Mouse (Mus musculus) kidney, adult 11 months (tissue): ENCODE measurements at regions not wholly inside any gene's neighbourhood (a gene's known extent, or its start where the extent isn't known, plus 50 kb on each side); places are given as distances from the start of the nearest gene placed in this dataset.

Experiments
- DNase-seq: peaks from one replicate; pipeline ENCODE4 v3.0.0; 2022

DNA sequence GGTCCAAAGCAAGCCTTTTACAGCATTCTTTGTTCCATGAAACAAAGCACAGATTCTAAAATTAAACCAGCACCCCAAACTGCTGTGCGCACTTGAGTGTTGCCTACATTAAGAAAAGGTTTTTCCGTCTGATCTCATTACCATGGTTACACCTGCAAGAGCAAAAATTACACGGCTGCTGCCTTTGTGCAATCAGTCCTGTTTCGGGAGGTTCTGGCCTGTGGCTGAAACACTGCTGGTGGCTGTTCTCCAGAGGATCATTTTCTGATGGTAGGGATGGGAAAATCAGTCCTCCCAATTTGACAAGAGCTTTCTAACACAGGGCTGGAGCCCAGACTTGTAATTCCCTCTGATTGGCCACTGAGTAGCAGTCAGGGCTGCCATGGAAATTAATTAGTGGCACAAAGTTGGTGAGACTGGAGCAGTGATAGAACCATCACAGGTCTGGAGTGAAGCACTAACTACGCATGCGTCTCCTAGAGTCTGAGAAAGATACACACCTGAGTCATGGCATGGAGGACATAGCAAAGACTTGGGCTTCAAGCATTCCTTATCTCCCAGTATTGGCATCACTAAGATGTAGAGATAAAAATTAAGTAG is 114.8 kb upstream of the Fam49a start:
- DNase-seq = no peak

DNA sequence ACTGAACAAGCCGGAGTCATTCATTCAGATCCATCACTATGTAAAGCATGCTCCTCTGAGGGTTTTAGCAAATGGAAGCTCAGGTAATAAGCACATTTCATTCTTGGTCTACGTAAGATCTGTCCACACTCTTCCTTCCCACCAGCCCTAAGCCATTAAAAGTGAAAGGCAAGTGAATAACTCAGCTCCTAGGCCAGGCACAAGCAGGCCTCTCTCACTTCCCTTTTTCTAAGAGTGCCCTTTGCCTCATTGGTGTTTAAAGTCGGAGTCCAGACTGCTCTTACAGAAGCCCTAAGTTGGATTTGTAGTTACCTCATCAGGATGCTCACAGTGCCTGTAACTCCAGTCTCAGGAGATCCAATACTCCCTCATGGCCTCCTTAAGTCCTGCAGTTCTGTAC is 114.1 kb upstream of the Fam49a start:
- no peak for DNase-seq

DNA sequence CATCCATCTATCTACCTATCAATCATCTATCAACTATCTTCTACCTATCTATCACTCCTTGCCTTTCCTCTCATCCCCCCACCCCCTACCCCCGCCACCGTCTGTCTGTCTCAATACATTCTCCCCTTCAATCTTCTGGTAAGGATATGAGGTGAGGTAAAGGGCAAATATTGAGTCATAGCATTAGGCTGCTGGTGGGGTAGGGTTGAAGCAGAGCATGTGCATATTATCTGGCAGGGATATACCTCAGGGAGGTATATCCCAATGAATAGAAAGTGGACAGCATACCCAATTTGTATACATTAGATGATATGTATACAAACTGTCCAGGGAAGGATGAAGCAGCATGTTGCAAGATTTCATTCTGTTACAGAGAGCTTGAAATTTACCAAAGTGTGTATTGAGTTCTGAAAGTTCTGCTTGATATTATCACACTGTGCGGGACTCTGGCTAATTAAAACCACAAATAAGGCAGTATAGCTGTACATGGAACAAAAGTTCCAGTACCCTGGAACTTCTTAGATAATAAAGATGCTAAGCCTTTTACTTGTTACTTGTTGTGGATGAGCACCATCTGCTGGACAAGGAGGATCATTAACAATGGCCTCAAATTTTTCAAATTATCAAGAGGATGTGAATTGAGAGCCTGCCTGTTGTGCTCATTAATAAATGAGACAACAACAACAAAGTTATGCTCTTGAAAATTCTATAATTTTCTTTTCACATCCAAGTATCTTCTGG is 113.1 kb upstream of the Fam49a start:
- DNase-seq = no peak

DNA sequence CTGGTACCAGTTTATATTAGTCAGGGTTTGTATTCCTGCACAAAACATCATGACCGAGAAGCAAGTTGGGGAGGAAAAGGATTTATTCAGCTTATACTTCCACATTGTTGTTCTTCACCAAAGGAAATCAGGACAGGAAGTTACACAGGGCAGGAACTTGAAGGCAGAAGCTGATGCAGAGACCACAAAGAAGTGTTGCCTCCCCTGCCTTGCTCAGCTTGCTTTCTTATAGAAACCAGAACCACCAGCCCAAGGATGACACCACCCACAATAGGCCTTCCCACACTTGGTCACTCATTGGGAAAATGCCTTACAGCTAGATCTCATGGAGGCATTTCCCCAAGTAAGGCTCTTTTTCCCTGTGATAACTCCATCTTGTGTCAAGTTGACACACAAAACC is 97.5 kb upstream of the Fam49a start:
- DNase-seq = no peak

DNA sequence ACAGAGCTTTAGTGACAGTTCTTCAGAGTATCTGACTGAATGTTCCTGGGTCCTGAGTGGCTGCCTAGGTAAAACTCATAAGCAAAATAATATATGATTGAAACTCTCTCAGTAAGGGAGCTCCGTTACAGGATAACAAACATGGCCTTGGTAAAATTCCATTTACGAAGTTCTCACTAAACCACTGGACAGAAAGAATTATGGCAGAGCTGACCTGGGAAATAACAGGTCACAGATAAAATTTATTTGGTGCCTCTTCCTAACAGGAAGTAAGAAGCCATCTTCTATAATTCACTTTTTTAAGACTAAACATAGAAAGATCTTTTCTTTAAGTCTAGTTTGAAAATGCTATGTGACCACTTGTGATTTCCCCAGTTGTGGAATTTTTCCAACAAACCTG is 91.4 kb upstream of the Fam49a start:
- no peak for DNase-seq

DNA sequence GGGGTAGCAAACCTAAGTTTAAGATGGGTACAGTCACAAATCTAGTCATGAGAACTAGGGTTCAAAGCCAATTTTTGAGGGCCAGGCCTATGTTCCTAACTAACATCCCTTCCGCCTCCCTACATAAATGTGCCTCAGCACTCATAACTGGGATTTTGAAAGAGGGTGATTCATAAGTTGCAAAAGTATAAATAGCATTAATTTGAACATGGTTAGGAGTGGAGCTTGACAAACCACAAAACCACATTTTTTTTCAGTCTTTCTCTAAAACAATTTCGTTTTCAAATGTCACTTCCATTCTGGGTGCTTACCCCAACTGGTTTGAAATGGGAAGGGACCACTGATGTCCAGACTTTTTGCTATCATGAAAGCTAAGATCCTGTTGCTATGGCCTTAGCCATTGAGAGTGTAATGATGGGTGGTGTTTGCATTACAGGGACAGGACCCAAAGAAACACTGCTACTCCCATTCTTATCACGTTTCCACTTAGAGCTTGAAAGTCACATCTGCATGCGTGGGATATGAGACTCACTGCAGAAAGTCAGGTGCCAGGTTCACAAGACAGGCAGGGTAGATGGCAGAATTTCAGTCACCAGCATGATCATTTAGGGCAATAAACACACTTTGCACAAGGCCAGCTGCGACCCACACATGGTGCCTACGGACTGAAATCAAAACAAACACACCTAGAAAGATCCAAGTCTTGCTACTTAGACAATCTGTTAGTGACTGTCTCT is 89.7 kb upstream of the Fam49a start:
- no peak for DNase-seq

DNA sequence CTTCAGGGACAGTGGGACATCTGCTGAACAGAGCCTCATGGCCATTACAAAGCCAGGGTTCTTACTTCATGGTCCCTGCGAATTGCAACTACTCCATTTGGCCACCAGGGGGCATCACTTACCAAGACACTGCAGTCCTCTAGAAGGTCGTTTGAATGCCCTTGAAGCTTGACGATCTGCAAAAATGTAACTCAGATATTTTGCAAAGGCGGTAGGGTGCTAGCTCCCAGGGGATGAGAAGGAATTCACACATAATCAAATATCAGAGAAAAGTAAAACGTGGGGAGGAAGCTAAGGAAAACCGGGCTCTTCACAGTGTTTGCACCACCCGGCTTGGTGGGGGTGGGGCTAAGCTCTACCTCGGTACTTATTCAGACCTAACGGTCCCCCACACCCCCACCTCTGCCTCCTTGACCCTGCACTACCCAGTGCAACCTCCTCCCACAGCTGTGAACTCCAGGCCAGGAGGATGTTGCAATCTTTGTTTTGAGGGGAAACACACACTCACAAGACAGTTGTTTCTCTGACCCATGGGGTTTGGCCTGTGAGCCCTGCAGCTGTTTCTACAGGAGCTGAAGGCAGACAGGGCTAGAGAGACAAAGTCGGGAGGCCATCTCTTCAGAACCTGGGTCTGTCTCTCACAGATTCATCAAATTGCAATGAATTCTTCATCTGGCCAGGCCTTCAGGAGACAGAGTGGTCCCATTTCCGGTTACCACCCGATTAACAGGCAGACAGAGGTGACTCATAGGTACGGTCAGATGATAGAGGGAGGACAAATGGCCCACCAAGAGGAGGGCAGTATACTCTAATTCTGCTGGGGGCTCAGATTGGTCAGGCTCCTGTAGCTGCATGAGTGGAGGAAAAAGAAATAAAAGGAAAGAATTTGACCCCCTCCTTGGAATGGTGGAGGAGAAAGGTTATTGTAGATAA is 85.3 kb upstream of the Fam49a start:
- DNase-seq = peak; percentile 71

DNA sequence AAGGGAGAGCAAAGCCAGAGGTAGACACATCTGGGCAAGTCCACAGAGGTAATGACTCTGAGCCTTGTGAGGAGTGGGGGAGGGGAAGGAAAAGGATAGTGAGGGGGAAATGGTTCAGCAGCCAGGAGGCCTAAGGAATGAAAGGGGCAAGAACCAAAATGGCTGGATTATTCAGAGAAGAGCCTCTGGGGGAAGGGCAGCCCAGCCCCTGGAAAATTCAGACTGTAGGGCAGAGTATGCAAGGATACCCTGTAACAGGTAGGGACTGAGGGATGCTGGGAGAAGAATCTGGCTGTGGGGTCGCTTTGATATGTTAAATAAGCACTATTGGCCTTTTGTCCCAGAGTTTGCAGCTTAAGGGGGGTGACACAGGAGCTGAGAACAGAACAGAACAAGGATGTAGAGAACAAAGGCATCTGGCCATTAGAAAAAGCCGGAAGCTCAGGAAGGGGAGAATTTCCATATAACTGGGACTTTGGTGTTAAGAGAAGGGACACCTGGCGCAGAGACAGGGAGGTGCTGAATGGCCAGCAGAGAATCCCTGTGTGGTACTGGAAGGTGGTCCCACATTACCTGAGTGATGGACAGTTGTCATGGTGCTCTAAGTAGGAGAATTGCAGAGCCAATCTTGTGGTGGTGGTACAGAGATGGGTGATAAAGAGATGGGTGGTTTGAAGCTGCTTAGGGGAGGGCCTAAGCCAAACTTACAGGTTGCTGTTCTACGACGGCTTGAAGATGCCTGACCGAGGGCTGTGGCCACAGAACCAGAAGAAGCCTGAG is 84.5 kb upstream of the Fam49a start:
- DNase-seq = no peak

DNA sequence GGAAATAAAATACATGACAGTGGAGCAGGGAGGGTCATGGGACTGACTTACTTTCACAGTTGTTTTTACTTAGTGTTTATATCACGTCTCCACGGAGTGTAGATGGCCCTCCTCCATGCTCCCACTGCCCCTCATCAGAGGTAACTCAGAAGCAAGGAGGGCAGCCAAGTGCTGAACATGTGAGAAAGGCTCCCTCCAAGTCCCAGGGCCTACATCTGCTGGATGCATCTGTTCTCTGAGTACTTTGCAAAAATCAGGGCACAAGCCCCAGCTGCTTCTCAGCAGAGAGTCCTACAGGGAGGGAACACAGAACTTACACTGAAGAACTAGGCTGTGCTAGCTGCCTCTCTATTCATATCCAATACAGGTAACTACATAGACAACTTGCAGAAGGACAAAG is 83.5 kb upstream of the Fam49a start:
- no peak for DNase-seq

DNA sequence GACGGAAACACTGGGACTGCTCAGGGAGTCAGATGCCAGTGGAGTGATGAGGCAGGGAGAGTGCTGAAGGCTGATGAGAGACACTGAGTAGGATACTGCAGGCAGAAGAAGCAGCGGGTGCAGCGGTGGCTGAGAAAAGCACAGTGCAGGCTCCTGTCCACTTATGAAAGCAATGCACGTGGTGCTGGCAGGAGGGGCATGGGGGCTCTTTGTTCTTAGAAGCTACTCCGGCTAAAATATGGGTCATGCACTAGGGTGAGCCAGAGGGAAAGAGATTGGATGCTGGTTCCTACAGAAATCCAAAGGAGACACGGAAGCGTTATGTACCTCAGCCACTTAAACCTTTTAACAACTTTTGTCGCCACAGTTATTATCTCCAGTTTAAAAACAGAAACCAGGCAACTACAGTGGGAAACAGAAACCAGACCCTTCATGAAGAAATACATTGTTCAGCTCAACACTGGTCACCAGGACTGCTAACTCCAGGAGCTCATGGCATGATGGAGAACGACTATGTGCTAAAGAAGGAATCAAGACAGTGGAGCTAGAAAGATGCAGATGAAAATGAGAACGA is 82.6 kb upstream of the Fam49a start:
- no peak for DNase-seq

DNA sequence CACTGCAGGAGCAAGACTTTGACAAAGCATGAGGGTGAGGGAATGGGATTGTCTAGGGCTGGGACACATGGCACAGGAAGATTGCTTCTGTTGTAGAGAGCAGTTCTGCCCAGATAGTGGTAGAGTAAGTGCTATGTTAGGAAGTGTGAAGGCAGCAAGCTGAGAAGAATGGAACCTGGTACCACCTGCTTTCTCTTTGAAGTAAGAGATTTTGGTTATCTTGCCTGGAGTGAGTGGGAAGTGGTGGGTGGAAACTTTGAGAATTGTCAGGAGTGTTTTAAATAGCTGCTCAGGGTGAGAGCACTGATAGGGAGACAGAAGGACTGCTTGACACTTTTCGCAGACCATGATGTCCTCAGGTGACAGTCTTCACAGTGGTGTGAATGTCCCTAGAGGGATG is 81.0 kb upstream of the Fam49a start:
- DNase-seq = no peak

DNA sequence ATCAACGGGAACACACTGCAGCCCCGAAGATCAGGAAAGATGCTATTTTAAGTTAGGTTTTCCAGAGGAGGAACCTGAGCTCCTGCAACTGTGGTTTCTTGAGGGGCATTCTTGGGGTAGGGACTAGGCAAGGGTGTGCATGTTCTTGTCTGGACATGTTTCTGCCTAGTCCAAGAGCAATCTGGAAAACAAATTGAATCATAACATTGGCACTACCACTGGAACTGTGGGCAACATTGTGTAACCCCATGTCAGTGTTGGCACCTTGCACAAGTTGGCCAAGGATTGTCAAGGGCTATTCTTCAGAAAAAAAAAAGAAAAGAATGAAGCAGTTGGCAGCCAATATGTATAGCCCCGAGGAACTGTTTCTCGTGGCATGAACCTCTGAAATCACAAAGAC is 80.3 kb upstream of the Fam49a start:
- DNase-seq = no peak

DNA sequence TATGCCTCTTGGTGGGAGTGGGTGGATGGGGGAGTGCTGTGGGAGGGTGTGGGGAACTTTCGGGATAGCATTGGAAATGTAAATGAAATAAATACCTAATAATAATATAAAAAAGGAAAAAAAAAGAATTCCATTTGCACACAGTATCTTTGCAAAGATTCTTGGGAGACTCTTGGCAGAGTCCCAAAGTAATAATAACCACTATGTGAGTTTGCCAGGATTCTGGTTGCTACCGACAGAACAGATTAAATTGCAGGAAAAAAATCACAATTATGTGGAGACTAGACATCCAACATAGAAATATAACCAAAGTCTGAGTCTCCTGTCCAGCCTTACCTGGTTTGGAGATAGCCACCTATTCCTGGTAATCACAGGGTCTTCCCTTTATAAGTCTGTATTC is 75.6 kb upstream of the Fam49a start:
- no peak for DNase-seq

DNA sequence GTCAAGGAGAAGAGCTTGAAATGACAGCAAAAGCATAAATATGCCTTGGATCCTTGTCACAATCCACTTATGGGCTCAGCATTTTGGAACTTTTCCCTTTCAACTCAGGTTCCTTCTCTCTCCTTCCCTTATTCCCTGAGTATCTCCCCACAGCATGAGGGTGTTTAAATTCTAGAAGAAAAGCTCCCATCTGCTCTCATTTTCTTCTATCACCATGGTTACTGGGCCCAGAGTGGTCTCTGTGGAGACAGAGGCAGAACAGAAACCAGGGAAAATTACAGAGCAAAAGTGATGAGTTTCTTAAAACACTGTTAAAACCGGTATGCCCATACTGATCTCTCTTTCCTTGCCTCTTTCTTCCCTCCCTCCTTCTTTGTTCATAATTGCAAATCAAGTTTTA is 66.9 kb upstream of the Fam49a start:
- DNase-seq = no peak

DNA sequence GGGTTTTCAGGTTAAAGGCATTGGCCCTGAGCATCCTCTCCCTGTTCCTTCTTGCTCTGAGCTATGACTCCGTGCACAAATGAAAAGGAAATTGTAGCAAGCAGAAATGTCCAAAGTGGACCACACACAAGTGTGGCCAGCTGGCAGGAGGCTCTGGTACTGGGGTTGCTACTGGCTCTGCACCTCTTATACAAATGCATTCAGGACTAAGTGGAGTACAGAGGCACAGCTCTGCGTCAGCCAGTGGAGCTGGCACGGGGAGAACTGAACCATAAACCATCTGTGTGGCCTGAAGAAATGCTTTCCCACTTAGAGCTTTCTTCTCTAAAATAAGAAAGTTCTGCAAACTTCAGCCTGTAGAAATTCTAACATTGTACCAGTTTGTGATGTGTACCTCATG is 65.3 kb upstream of the Fam49a start:
- no peak for DNase-seq

DNA sequence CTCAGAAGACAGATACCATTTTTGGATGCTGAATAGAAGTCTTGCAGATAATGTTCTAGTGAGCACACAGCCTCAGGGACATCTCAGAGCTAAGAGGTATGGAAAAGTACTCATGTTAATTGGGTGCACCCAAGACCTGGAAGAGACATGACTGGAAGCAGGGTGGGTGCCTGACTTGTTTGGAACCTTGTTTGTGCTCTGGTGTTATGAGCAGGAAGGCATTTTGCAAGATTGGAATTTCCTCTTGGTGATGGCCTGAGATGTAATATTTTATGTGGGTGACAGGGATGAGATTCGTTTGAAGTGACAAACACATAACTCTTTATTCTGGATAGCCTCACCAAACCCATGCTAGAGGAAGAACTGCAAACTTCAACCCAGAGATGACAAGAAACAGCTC is 53.7 kb upstream of the Fam49a start:
- peak; percentile 38 for DNase-seq
